Mouse (Mus musculus): ENCODE results near the gene Fam160a1.

GRCm38 (mm10) chr3:85776707-85777106 is 40.4 kb downstream of the Fam160a1 start:
- TF ChIP-seq CTCF (IDR thresholded peaks at IDR 0.05; ENCODE audit: low read depth) (no peak), EP300 (IDR thresholded peaks at IDR 0.05; ENCODE audit: low read depth) (no peak)
